Mouse (Mus musculus) hindbrain, embryonic 11.5 days (tissue): Measurements from ENCODE around the gene 2610008E11Rik. TPM values are rescaled to one million over a fixed set of nuclear protein-coding genes. Genes with fewer than 3 reads are reported as not detected.
"Not testable (repeated sequence)": the region's sequence is repeated elsewhere in the genome, so short reads cannot be mapped to it uniquely, and the experiment has no call there.

ENCODE experiments used
- ATAC-seq: fragments of 200-750 bp; cut with Nextera tagmentation; 2 replicates; pipeline ENCODE4 v1.8.0; 2017; ENCODE audit warnings: mild to moderate bottlenecking, moderate TSS enrichment, moderate library complexity; ENCODE audit not compliant: low FRiP score
- DNase-seq: peaks from one replicate; pipeline ENCODE4 v3.0.0-alpha.2; 2015; ENCODE audit warnings: low spot score
- H3K27ac ChIP-seq: fragments of 300-500 bp; sonication (generic); 2 replicates; pipeline ENCODE4 v1.5.1; 2014; ENCODE audit warnings: mild to moderate bottlenecking, low read depth, low read length
- H3K27me3 ChIP-seq: fragments of 300-500 bp; sonication (generic); 2 replicates; pipeline ENCODE4 v1.6.1; 2014; ENCODE audit warnings: mild to moderate bottlenecking, low read length, moderate library complexity, mixed read lengths; ENCODE audit not compliant: control insufficient read depth, insufficient read depth
- H3K36me3 ChIP-seq: fragments of 300-500 bp; sonication (generic); 2 replicates; pipeline ENCODE4 v1.6.1; 2014; ENCODE audit warnings: mild to moderate bottlenecking, low read length, moderate library complexity, mixed read lengths; ENCODE audit not compliant: control insufficient read depth, insufficient read depth
- H3K4me1 ChIP-seq: fragments of 300-500 bp; sonication (generic); replicated peaks from 2 replicates; pipeline ENCODE4 v1.6.1; 2014; ENCODE audit warnings: low read length, mixed read lengths; ENCODE audit not compliant: control insufficient read depth, insufficient read depth
- H3K4me2 ChIP-seq: fragments of 300-500 bp; sonication (generic); replicated peaks from 2 replicates; pipeline ENCODE4 v1.6.1; 2014; ENCODE audit warnings: mild to moderate bottlenecking, low read depth, low read length
- H3K4me3 ChIP-seq: fragments of 300-500 bp; sonication (generic); 2 replicates; pipeline ENCODE4 v1.5.1; 2014; ENCODE audit warnings: low read depth, low read length
- H3K9ac ChIP-seq: fragments of 300-500 bp; sonication (generic); 2 replicates; pipeline ENCODE4 v1.6.1; 2014; ENCODE audit warnings: low read depth, low read length
- H3K9me3 ChIP-seq: fragments of 300-500 bp; sonication (generic); 2 replicates; pipeline ENCODE4 v1.6.1; 2016; ENCODE audit warnings: low read length; ENCODE audit not compliant: control insufficient read depth
- WGBS: fragments of 180-500 bp; shearing (Covaris S2); extraction: QIAGEN DNeasy Blood & Tissue Kit; methylation state at CpG from one replicate; pipeline ENCODE4 v1.1.7; 2014; 5-methylcytosine and 5-hydroxymethylcytosine counted together
- polyA plus RNA-seq: library from polyadenylated mRNA; unstranded; fragments of >200 nt; fragmentation: Nextera tagmentation; extraction: Ambion mirVana; gene quantifications from 2 replicates; pipeline ENCODE4 v1.2.1, GENCODE M21; 2014

Gene 2610008E11Rik
- polyA plus RNA-seq, 1 experiment from 2014 or later: 50.4 TPM

GRCm38 (mm10) chr10:79091731-79092130 lies 5.7 kb downstream of the 2610008E11Rik start:
- H3K4me3 ChIP-seq: no peak overlapping the region
- H3K36me3 ChIP-seq: peaks cover 27% of the 10 kb centered on the region
- no peaks in the 10 kb centered on the region for H3K9me3 ChIP-seq
- no peak overlapping the region for H3K4me2 ChIP-seq
- H3K27ac ChIP-seq: no peak overlapping the region
- no peaks in the 10 kb centered on the region for H3K4me1 ChIP-seq
- ATAC-seq (no peak), DNase-seq (no peak)
- H3K9ac ChIP-seq: no peak overlapping the region
- no peaks in the 10 kb centered on the region for H3K27me3 ChIP-seq

GRCm38 (mm10) chr10:79089000-79089399 lies 8.4 kb downstream of the 2610008E11Rik start:
- Histone ChIP-seq H3K9me3 (no peaks in the 10 kb centered on the region), H3K4me3 (no peak overlapping the region), H3K27ac (no peak overlapping the region), H3K9ac (no peak overlapping the region), H3K27me3 (no peaks in the 10 kb centered on the region), H3K4me2 (no peak overlapping the region), H3K36me3 (peaks cover 29% of the 10 kb centered on the region), H3K4me1 (no peaks in the 10 kb centered on the region)
- no peak for ATAC-seq
- 84% methylated on average over 4 of the region's 4 CpGs for WGBS
- no peak for DNase-seq

- WGBS: 98% methylated on average over 2 of the region's 2 CpGs
- peaks cover 24% of the 10 kb centered on the region for H3K36me3 ChIP-seq
- H3K4me3 ChIP-seq: no peak overlapping the region
- no peak for DNase-seq
- ATAC-seq: no peak
- no peak overlapping the region for H3K27ac ChIP-seq
- no peak overlapping the region for H3K9ac ChIP-seq
- no peaks in the 10 kb centered on the region for H3K27me3 ChIP-seq
- H3K4me2 ChIP-seq: no peak overlapping the region
- H3K4me1 ChIP-seq: no peaks in the 10 kb centered on the region
- H3K9me3 ChIP-seq: no peaks in the 10 kb centered on the region
Measured at GRCm38 (mm10) chr10:79086577-79086976, 10.8 kb downstream of the 2610008E11Rik start.

DNA sequence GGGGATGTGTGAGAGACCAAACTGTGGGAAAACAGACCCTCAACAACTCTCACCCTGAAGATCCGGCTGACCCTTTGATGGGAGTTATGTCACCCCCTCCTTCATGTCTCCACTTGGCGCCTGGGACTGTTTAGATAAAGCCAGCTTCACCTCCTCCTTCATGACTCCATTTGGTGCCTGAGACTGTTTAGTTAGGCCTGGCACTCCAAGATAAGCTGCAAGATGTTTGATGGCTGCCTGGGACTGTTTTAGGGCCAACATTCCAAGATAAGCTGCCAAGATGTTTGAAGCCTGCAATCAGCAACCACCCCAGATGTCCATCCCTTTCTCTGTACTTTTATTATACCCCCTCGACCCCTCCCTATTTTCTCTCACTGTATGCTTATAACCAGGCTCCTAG lies 40.0 kb downstream of the 2610008E11Rik start:
- not testable (repeated sequence) for H3K9me3 ChIP-seq, H3K27me3 ChIP-seq, H3K4me1 ChIP-seq, H3K36me3 ChIP-seq, H3K4me3 ChIP-seq, H3K9ac ChIP-seq, DNase-seq, ATAC-seq, H3K27ac ChIP-seq, H3K4me2 ChIP-seq
- 82% methylated on average over 3 of the region's 3 CpGs for WGBS

DNA sequence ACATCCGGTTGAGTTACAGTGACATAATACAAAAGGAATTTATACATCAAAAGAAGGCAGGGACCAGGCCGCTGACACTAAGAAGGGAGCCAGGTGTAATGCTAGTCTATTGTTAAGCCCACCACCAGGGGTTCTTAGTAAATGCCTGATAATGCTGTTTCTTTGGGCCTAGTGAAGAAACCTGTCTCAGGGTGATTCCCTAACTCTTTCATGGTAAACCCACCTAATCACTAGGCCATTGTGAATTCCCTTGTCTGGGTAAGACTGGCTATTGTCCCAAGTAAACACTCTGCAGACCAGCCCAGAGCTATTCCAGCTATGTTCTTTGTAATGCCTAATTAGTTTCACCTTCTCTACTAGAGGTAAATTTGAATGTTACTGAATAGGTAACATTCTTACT lies 54.9 kb downstream of the 2610008E11Rik start:
- not testable (repeated sequence) for H3K27ac ChIP-seq, H3K9ac ChIP-seq, H3K4me2 ChIP-seq, ATAC-seq, H3K4me3 ChIP-seq, H3K9me3 ChIP-seq, H3K4me1 ChIP-seq, DNase-seq, H3K27me3 ChIP-seq, H3K36me3 ChIP-seq
- WGBS: 95% methylated on average over 2 of the region's 2 CpGs

GRCm38 (mm10) chr10:79028441-79028840 lies 69.0 kb downstream of the 2610008E11Rik start, which contains the start of gene Olfr57:
Olfr57 (plus strand) TSS chr10:79028741.
- H3K4me3 ChIP-seq: no peak within 1 kb of the TSS
- no peak within 1 kb of the TSS for H3K27ac ChIP-seq
- no peaks in the 10 kb centered on the region for H3K27me3 ChIP-seq
- ATAC-seq (no peak), DNase-seq (no peak)
- H3K36me3 ChIP-seq: no peaks in the 10 kb centered on the region
- H3K9ac ChIP-seq: no peak within 1 kb of the TSS
- H3K4me1 ChIP-seq: no peaks in the 10 kb centered on the region
- no peaks in the 10 kb centered on the region for H3K9me3 ChIP-seq
- no peak within 1 kb of the TSS for H3K4me2 ChIP-seq

Other genes with a start within 250 kb of the 2610008E11Rik start
- not detected in 2 replicates for gene Olfr1356, start 245.4 kb downstream of the 2610008E11Rik start, polyA plus RNA-seq
- gene Olfr1355, start 222.1 kb downstream of the 2610008E11Rik start, polyA plus RNA-seq: not detected in 2 replicates
- not detected in 2 replicates for gene Olfr1354, start 184.4 kb downstream of the 2610008E11Rik start, polyA plus RNA-seq
- gene Olfr8, start 147.0 kb downstream of the 2610008E11Rik start, polyA plus RNA-seq: not detected in 2 replicates
- not detected in 2 replicates for gene Olfr1353, start 134.3 kb downstream of the 2610008E11Rik start, polyA plus RNA-seq
- gene Olfr1352, start 116.5 kb downstream of the 2610008E11Rik start, polyA plus RNA-seq: not detected in 2 replicates
- gene Olfr1351, start 85.1 kb downstream of the 2610008E11Rik start, polyA plus RNA-seq: not detected in 2 replicates
- gene Olfr57, start 68.9 kb downstream of the 2610008E11Rik start, polyA plus RNA-seq: 0.14 TPM in 1 of 2 replicates, not detected in the other
- not detected in 2 replicates for gene Vmn2r80, start 51.2 kb upstream of the 2610008E11Rik start, polyA plus RNA-seq
- gene Vmn2r81, start 150.1 kb upstream of the 2610008E11Rik start, polyA plus RNA-seq: not detected in 2 replicates